Mouse (Mus musculus): Measurements from ENCODE around the gene Trmt2a.

The Trmt2a gene

DNA sequence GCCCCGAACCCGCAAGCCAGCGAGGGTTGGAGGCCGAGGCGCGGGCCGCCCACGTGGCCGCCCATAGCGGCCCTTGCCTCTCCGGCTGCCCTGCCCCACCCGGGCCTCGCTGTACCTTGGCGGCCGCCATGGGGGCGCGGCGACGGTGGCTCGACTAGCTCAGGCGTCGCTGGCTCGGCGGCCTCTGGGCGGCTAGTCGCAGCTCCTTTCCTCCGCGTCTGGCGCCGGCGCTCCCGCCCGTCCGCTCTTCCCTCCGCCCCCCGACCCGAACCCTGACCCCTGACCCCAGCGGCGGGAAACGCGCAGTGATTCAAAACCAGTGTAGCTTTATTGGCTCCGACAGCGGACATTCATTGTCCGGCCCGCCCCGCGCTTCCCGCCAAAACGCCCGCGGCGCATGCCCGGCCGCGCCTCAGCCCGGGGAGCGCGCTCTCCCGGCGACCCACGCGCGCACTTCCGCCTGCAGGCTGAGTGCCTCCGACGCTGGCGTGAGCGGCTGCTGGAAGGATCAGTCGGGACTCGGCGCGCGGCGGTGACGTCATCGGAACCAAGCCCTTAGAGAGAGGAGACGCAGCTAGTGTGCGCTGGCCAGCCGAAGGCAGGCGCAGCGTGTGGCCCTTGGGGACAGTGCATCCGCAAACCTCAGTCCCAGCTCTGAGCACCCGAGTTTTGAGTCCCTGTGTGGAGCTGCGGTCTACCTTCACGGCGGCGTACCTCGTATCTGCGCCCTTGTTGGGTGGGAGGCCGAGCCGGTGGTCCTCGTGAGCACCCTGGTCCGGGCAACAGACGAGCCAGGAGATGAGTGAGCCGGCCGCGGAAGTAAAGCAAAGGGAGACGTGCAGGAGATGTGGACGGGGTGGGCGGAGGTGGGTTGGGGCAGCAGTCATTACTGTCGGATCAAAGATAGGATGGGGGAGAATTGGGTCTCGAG is at the start of gene Trmt2a, which contains the start of gene Ranbp1:
Gene Trmt2a (plus strand): TSS at position 247 of the 931 bp plus-strand sequence.
Gene Ranbp1 (minus strand): TSS at position 300 of the 931 bp plus-strand sequence.
- in situ Hi-C loops (cut with MboI), result no loop called here

DNA sequence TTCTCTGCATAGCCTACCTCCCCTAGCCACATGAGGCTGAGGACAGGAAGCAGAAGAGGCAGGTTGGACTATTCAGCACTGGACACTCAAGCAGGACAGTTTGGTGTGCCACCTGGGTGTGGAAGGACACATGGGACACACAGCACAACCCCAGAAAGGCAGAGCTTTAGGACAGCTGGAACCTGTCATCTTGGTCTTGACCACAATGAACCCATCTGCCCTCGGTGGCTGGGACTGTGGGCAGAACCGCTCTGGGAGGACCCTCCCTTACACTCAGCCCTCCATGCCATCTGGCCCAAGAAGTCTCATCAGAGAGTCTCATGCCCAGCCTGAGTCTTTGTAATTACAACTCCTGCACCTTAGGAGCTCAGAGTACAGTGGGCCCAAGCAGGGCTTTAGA is 48.4 kb upstream of the Trmt2a start:
- in situ Hi-C loops (cut with MboI), result no loop called here

- in situ Hi-C loops (cut with MboI), result no loop called here
Measured at GRCm38 (mm10) chr16:18201620-18202019, 46.9 kb upstream of the Trmt2a start.

DNA sequence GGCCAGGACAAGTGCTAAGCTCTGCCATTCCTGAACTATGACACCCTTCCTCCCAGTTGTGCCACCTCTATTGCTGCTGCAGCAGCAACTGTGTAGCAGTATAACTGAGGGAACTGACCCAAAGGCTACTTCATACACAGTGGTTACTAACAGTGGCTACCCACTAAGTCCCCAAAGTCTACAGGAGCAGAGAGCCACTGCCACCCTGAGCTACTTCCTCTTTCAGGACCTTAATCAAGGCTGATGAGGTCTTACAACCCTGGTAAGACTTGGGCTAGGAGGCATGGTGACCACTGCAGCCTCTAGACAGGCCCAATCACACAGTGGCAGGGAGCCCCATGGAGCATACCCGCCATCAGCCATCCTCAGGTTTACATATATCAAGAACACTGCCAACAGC is 46.4 kb upstream of the Trmt2a start:
- in situ Hi-C loops (cut with MboI), result no loop called here

GRCm38 (mm10) chr16:18203430-18204091 is 44.9 kb upstream of the Trmt2a start:
- in situ Hi-C loops (cut with MboI), result no loop called here

GRCm38 (mm10) chr16:18210701-18211416 is 37.6 kb upstream of the Trmt2a start:
- in situ Hi-C loops (cut with MboI), result no loop called here

GRCm38 (mm10) chr16:18211417-18212171 is 36.9 kb upstream of the Trmt2a start:
- in situ Hi-C loops (cut with MboI), result no loop called here

DNA sequence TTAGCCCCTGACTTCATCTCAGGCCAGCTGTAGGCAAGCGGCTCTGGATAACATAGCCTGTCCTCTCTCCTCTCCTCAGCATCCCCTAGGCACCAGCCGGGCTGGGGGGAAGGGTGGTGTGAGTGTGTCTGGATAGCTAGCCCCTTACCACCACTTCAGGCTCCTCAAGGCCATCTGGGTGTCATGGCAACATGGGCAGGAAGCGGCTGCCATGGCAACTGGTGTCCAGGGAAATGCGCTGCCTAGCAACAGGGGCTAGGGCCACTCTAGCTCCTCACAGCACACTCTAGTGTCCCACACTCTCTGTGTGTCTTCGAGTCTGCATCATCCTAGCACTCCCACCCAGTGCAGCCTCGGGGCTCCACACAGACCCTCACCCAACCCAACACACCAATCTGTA is 34.8 kb upstream of the Trmt2a start:
- in situ Hi-C loops (cut with MboI), result no loop called here

- in situ Hi-C loops (cut with MboI), result no loop called here
Measured at GRCm38 (mm10) chr16:18214858-18215257, 33.6 kb upstream of the Trmt2a start.

DNA sequence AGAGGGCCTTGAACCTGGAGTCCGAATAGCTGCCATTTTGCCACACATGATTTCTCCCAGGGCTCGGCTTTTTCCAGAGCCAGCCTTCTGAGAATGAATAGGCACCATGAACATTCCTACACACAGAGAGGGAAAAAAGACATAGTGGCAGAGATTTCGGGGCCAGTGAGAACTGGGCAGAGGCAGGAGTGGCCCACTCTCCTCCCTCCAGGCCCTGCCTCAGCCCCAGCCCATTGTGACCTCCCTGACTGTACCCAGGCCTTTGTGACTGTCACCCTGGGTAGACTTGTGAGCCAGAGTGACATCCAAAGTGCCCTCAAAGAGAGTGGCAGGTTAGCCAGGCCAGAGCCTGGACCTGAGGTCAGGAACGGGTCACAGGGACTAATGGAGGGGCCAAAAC is 30.9 kb upstream of the Trmt2a start, which contains the start of gene Ccdc188:
Gene Ccdc188 (plus strand): TSS at position 301 of the 400 bp plus-strand sequence.
- in situ Hi-C loops (cut with MboI), result no loop called here

DNA sequence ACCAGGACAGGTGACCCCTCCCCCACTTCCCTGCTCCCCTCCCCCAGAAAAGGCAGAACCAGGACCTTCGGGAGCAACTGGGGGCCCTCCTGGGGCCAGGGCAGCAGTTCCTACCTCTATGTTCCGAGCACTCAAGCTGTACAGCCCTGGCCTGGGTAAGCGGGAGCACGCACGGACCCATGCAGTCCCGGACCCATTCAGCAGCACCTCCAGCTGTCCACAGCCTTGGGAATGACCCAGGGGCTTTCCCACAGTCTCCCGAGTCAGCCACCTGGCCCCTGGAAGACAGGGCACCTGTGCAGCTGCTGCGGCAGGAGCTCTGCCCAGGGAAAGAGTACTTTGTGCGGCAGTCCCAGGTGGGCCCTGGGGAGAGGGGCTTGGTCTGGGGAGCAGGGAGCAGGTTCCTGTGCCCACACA is 29.9 kb upstream of the Trmt2a start:
- in situ Hi-C loops (cut with MboI), result no loop called here

- in situ Hi-C loops (cut with MboI), result no loop called here
Measured at GRCm38 (mm10) chr16:18220001-18220400, 28.5 kb upstream of the Trmt2a start.

GRCm38 (mm10) chr16:18220856-18221542 is 27.5 kb upstream of the Trmt2a start:
- in situ Hi-C loops (cut with MboI), result no loop called here

- in situ Hi-C loops (cut with MboI), result no loop called here
Measured at GRCm38 (mm10) chr16:18221543-18221898, 27.0 kb upstream of the Trmt2a start.

DNA sequence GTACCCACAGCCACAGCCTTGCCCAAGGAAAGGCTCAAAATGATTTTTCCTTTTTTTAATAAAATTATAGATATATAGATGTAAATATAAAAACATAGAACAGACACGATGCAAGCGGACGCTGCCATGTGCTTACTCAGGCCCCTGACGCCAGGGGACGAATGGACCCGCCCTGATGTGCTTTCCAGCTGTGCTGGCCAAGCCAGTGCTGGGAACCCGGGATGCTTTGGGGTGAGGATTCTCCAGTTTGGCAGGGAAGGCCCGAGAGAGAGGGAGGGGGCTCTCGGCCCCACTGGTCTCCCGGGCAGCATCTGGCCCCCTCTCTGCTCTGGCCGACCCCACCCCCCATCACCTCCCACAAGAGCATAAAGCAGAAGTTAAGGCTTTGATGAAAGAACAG is 26.3 kb upstream of the Trmt2a start:
- in situ Hi-C loops (cut with MboI), result no loop called here

DNA sequence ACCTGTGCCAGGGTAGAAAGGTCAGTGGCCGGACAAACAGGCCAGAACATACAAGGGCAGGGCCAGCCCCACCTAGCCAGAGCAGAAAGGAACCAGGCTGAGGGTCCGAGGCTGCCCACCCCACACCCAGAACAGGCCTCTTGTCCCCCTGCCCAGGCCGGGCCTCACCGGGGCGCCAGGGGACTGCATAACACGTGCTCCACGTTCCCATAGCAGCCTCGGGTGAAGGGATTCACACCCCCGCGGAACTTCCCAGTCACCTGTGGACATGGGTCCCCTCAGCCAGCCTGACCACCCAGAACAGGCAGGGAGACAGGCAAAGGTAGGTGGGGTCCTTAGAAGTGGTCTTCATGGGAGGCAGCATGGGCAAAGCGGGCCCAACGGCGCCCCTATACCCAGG is 21.3 kb upstream of the Trmt2a start:
- in situ Hi-C loops (cut with MboI), result no loop called here

- in situ Hi-C loops (cut with MboI), result no loop called here
Measured at GRCm38 (mm10) chr16:18227897-18228422, 20.5 kb upstream of the Trmt2a start.

DNA sequence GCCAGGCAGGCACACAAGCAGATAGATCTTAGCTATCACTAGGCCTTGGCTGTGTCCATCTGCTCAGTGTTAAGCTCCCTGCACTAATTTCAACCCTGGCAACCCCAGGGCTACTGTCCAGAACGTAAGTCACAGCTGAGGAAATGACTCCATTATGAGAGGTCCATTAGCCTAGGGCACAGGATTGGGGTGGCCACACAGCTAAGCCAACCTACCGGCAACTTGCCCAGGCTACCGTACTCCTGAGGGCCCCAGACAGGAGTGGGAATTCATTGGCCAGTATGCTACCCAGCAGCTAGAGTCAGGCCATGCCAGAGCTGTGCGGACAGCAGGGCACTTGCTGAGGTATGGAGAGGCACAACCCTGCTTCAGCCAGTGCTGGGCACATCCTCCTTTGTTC is 19.6 kb upstream of the Trmt2a start:
- in situ Hi-C loops (cut with MboI), result no loop called here

DNA sequence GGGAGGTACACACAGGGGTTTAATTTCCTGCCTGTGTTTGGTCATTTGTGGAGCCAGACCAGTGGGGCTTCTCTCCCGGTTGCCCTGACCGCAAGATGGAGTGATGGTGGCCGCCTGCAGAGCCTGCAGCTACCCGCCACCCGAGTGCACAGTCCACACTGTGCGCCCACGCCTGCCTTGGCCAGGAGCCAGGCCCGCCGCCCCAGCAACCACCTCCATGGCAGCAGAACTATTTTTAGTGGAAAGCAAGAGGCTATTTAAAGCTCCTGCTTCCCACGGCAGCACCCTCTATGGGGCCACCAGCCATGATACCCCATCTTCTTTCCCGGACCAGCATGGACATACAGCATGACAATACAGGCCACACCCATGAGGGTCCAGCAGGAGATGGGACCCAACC is 18.9 kb upstream of the Trmt2a start:
- in situ Hi-C loops (cut with MboI), result no loop called here

DNA sequence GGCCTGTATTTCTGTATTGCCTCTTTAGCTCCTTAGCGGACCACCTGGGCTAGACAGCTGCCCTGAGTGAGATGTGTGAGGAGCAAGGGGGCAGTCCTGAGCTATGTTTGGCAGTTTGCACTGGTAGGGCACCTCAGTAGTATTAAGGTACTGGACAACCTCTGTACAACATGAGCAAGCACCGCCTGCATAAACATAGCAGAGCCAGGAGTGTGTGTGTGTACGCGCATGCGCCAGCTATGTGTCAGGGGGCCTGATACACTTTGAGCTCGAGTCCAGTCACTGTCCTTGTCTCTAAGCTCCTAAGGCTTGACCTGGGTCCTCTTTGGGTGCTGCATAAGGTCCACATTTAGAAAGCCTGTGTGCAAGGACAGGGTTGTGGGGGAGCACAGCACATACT is 17.9 kb upstream of the Trmt2a start:
- in situ Hi-C loops (cut with MboI), result no loop called here

DNA sequence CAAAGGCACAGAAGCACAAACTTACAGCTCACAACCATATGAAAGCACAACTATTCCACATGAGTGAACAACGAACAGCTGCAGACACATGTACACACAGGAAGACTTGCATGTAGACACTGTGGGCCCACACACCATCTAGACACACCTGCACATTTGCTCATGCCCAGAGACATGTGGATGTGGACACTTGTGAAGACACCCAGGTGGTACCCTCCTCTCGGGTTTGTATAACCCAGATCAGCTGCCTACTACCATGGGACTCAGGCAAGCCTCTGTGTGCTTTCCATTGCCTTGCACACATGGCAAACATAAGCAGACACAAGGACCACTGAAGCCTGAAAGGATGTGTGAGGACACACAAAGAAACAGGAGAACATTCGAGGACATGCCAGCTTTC is 17.4 kb upstream of the Trmt2a start:
- in situ Hi-C loops (cut with MboI), result no loop called here
